ENCODE assay signal across 8 mouse cellular contexts in the genomic region with DNA sequence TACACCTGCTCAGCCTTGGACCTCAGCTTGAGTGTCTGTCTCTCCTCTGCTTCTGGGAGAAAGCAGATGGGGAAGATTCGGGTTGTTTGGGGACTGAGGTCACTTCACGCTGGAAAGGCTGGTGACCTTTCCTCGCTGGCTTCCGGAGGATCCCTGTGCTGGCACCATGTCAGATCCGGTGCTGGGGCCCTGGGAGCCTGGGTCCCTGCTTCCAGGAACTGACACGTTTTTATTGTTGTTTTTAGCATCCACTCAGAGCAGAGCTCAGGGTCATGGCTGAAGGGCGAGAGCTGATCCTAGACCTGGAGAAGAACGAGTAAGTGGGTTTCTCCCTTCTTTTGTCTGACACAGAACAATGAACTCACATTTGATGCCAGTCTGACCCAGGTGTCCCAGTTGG. TPM values are rescaled to one million over a fixed set of nuclear protein-coding genes. Genes with fewer than 3 reads are reported as not detected.
A peak's percentile ranks its signal among the peaks of the same experiment; 100 is the strongest.
DNase-seq lines count a peak whose midpoint lies in the region; ATAC-seq and TF ChIP-seq lines count a peak whose summit lies in the region.

No protein-coding gene starts in this region.

- TF ChIP-seq CTCF in heart, adult 2 months (IDR thresholded peaks at IDR 0.05) = no peak

- peaks cover 69% of the 10 kb centered on the region for H3K4me1 ChIP-seq in lung, embryonic 16.5 days (replicated peaks; ENCODE audit: control insufficient read depth, insufficient read depth, low read length)
- H3K4me1 ChIP-seq in heart, adult 2 months (ENCODE audit: control insufficient read depth, insufficient read depth, low read length) = peaks cover 46% of the 10 kb centered on the region
- H3K4me1 ChIP-seq in midbrain, embryonic 16.5 days (ENCODE audit: control insufficient read depth, insufficient read depth, low read length) = peaks cover 17% of the 10 kb centered on the region

- no peak; the same call in 1 of the 2 replicates for ATAC-seq in lung, embryonic 16.5 days (ENCODE audit: low read depth)
- ATAC-seq in midbrain, embryonic 16.5 days = no peak

- 0 out of 2 replicates have a peak, but pooled peaks cover 1% of the 10 kb centered on the region for H3K79me2 ChIP-seq in heart, adult 2 months (replicated peaks; ENCODE audit: control insufficient read depth, insufficient read depth, low read length)

- WGBS in lung, embryonic 16.5 days = 38% methylated on average over 8 of the region's 8 CpGs
- 6% methylated on average over 8 of the region's 8 CpGs for WGBS in heart, adult 2 months
- WGBS in midbrain, embryonic 16.5 days = 58% methylated on average over 8 of the region's 8 CpGs

- no peak for DNase-seq in lung, postnatal 25 days (ENCODE audit: low spot score)
- peak; percentile 66 to 67 for DNase-seq in heart, adult 2 months
- peak; percentile 53 for DNase-seq in kidney, adult 9 months
- DNase-seq in urinary bladder, adult 2 months (ENCODE audit: low spot score) = no peak
- DNase-seq in T-cell, adult 2 months (ENCODE audit: low spot score) = no peak
- DNase-seq in embryo, embryonic 10 days (ENCODE audit: low spot score) = no peak

- no peak for TF ChIP-seq POLR2A in heart, adult 2 months (IDR thresholded peaks at IDR 0.05; ENCODE audit: insufficient read depth, low read depth, low read length)

- H3K27me3 ChIP-seq in lung, embryonic 16.5 days (ENCODE audit: control insufficient read depth, insufficient read depth, low read depth, low read length) = no peaks in the 10 kb centered on the region
- no peaks in the 10 kb centered on the region for H3K27me3 ChIP-seq in heart, adult 2 months (ENCODE audit: control insufficient read depth, insufficient read depth, low read length)
- no peaks in the 10 kb centered on the region for H3K27me3 ChIP-seq in midbrain, embryonic 16.5 days (ENCODE audit: control insufficient read depth, insufficient read depth, low read depth, low read length)

- intact Hi-C loops in heart, adult 2 months (cut with DNase I) = loop anchor here (1.0 kb wide), 1 partner anchor 58 kb away; no protein-coding TSS in a partner anchor

- H3K4me2 ChIP-seq in lung, embryonic 16.5 days (ENCODE audit: low read depth, low read length) = no peak overlapping the region
- no peak overlapping the region for H3K4me2 ChIP-seq in midbrain, embryonic 16.5 days (ENCODE audit: low read length)

- TF ChIP-seq EP300 in heart, adult 2 months (IDR thresholded peaks at IDR 0.05; ENCODE audit: insufficient read depth, low read depth, low read length) = no peak

- H3K36me3 ChIP-seq in lung, embryonic 16.5 days (ENCODE audit: control insufficient read depth, insufficient read depth, low read length) = 0 out of 2 replicates have a peak, but pooled peaks cover 5% of the 10 kb centered on the region
- peaks cover 24% of the 10 kb centered on the region for H3K36me3 ChIP-seq in heart, adult 2 months (ENCODE audit: control insufficient read depth, insufficient read depth, low read length)
- H3K36me3 ChIP-seq in midbrain, embryonic 16.5 days (ENCODE audit: control insufficient read depth, insufficient read depth, low read length) = no peaks in the 10 kb centered on the region

- no peaks in the 10 kb centered on the region for H3K9me3 ChIP-seq in lung, embryonic 16.5 days (ENCODE audit: control insufficient read depth, low read length)
- no peaks in the 10 kb centered on the region for H3K9me3 ChIP-seq in midbrain, embryonic 16.5 days (replicated peaks; ENCODE audit: control insufficient read depth, low read length, poor library complexity, severe bottlenecking)

- H3K4me3 ChIP-seq in lung, embryonic 16.5 days (ENCODE audit: low read length) = no peak overlapping the region
- peak overlapping the region; percentile 13; the same call in 1 of the 2 replicates for H3K4me3 ChIP-seq in heart, adult 2 months
- no peak overlapping the region for H3K4me3 ChIP-seq in midbrain, embryonic 16.5 days (ENCODE audit: low read depth, low read length)

- 0 out of 2 replicates have a peak overlapping the region, but pooled peaks have one; percentile 39 for H3K9ac ChIP-seq in lung, embryonic 16.5 days (ENCODE audit: low read length)
- H3K9ac ChIP-seq in heart, adult 2 months (ENCODE audit: low read depth, low read length) = peak overlapping the region; percentile 21; the same call in 1 of the 2 replicates
- no peak overlapping the region for H3K9ac ChIP-seq in midbrain, embryonic 16.5 days (ENCODE audit: low read depth, low read length)

- peak overlapping the region; percentile 88 for H3K27ac ChIP-seq in lung, embryonic 16.5 days (ENCODE audit: low read length)
- peak overlapping the region; percentile 90 for H3K27ac ChIP-seq in heart, adult 2 months
- peak overlapping the region; percentile 53; the same call in 1 of the 2 replicates for H3K27ac ChIP-seq in midbrain, embryonic 16.5 days (ENCODE audit: low read length)

RNA-seq across cellular contexts. Expression of a gene that starts 9.0 kb away (rescaled TPM):
- polyA plus RNA-seq in lung, embryonic 16.5 days (2015; fragmentation: Nextera tagmentation; extraction: Ambion mirVana) = 20.7 and 22.2 TPM in 2 replicates
- total RNA-seq in heart, adult 2 months (2021) = 10 to 100 TPM; 21.9 to 63.9 TPM
- 17.7 and 32.1 TPM in 2 replicates for polyA plus RNA-seq in heart, adult 2 months (2012; rRNA removed)
- 9.0 and 10.1 TPM in 2 replicates for polyA plus RNA-seq in midbrain, embryonic 16.5 days (2015; fragmentation: Nextera tagmentation; extraction: Ambion mirVana)
- 16.5 and 18.0 TPM in 2 replicates for polyA plus RNA-seq in urinary bladder, adult 2 months (2012; rRNA removed)

RNA-seq across cellular contexts. Expression of a gene that starts 12.6 kb away (rescaled TPM):
- 5.4 and 6.8 TPM in 2 replicates for polyA plus RNA-seq in lung, embryonic 16.5 days (2015; fragmentation: Nextera tagmentation; extraction: Ambion mirVana)
- total RNA-seq in heart, adult 2 months (2021) = 1 to 10 TPM; 1.2 to 1.6 TPM
- 4.4 and 4.6 TPM in 2 replicates for polyA plus RNA-seq in heart, adult 2 months (2012; rRNA removed)
- polyA plus RNA-seq in midbrain, embryonic 16.5 days (2015; fragmentation: Nextera tagmentation; extraction: Ambion mirVana) = 4.7 and 7.1 TPM in 2 replicates
- polyA plus RNA-seq in urinary bladder, adult 2 months (2012; rRNA removed) = 9.3 and 10.6 TPM in 2 replicates

Comparison
In these comparisons a context has a peak if more than half of its experiments do, and no peak if none do; other contexts are left out.
1. DNase-seq: peak in heart, adult 2 months (2 of 2) and kidney, adult 9 months (single experiment); none in lung, postnatal 25 days (single experiment), urinary bladder, adult 2 months (single experiment), T-cell, adult 2 months (single experiment) and embryo, embryonic 10 days (single experiment).
2. Peak in every context shown above with its lines, with median percentiles within 50 percentile points of each other: H3K27ac ChIP-seq.